In the genomic region with DNA sequence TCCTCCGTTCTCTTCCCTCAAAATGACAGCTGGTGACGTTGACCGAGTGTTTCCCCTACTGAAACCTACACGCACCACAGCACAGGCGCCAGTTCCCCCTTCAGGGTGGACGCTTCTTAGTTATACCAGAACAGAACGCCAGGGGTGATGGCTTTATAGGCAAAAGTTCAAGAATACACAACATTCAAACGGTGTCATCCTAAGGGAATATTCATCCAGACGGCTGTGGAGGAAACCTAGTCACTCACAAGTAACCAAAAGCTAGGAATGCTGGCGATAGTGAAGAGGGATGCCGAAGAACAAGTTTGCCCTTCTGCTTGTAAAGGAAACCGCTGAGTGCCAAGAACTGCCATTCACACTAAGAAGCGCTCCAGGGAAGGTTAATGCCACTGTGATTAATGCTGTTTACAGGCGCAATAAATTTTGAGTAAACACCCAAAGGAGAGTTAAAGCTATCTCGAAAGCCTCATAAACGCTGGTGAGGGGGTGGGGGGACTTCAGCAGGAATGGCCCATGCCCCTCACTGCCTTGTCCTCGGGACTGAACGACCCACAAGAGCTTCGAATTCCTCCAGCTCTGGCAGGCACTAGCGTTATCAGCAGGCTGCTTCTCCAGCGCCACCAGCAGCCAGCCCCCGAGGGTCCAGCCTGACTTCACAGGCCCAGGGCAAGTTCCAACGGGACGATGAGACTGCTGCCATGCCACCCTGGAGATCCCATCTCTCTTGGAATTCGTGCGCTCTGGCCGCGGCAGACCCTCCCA, we compare ENCODE assay signal across 8 mouse cellular contexts. TPM values are rescaled to one million over a fixed set of nuclear protein-coding genes. Genes with fewer than 3 reads are reported as not detected.
DNase-seq lines count a peak whose midpoint lies in the region; ATAC-seq and TF ChIP-seq lines count a peak whose summit lies in the region.

No protein-coding gene starts in this region.

- peak overlapping the region; percentile 77 for H3K9ac ChIP-seq in embryonic facial prominence, embryonic 11.5 days (replicated peaks; ENCODE audit: low read length)
- peak overlapping the region; percentile 1; the same call in 1 of the 2 replicates for H3K9ac ChIP-seq in limb, embryonic 11.5 days (ENCODE audit: low read length)
- H3K9ac ChIP-seq in stomach, embryonic 14.5 days (replicated peaks; ENCODE audit: low read depth, low read length), result 0 out of 2 replicates have a peak overlapping the region, but pooled peaks have one; percentile 90

- peak; percentile 76 for DNase-seq in adrenal gland, adult 2 months
- DNase-seq in embryonic facial prominence, embryonic 11.5 days (ENCODE audit: low spot score), result peak; percentile 62
- DNase-seq in heart, postnatal 10 days, result peak; percentile 64 to 66
- DNase-seq in limb, embryonic 11.5 days (ENCODE audit: low spot score), result peak; percentile 65
- peak; percentile 47 for DNase-seq in midbrain, embryonic 10.5 days (ENCODE audit: low spot score)
- DNase-seq in right cerebral cortex, adult 18-20 months, result no peak

- H3K4me1 ChIP-seq in E14TG2a.4 (replicated peaks; ENCODE audit: low read depth, low read length), result peaks cover 16% of the 10 kb centered on the region
- H3K4me1 ChIP-seq in embryonic facial prominence, embryonic 11.5 days (ENCODE audit: control insufficient read depth, insufficient read depth, low read length), result peaks cover 4% of the 10 kb centered on the region; the same call in 1 of the 2 replicates
- 0 out of 2 replicates have a peak, but pooled peaks cover 3% of the 10 kb centered on the region for H3K4me1 ChIP-seq in limb, embryonic 11.5 days (ENCODE audit: control insufficient read depth, insufficient read depth, low read length)
- H3K4me1 ChIP-seq in midbrain, embryonic 10.5 days, result peaks cover 26% of the 10 kb centered on the region
- no peaks in the 10 kb centered on the region for H3K4me1 ChIP-seq in stomach, embryonic 14.5 days (ENCODE audit: control insufficient read depth, insufficient read depth, low read length)

- ATAC-seq in embryonic facial prominence, embryonic 11.5 days (replicated peaks; ENCODE audit: insufficient number of reproducible peaks, low FRiP score, low TSS enrichment, low read depth), result no peak
- ATAC-seq in limb, embryonic 11.5 days (ENCODE audit: insufficient number of reproducible peaks, low FRiP score, low TSS enrichment, low read depth), result no peak
- ATAC-seq in stomach, embryonic 14.5 days (ENCODE audit: insufficient number of reproducible peaks, insufficient read depth, low FRiP score, low read depth), result no peak

- peak overlapping the region; percentile 93 for H3K4me3 ChIP-seq in E14TG2a.4 (replicated peaks; ENCODE audit: low read length)
- peak overlapping the region; percentile 49 for H3K4me3 ChIP-seq in embryonic facial prominence, embryonic 11.5 days (ENCODE audit: low read depth, low read length)
- H3K4me3 ChIP-seq in limb, embryonic 11.5 days (ENCODE audit: low read depth, low read length), result peak overlapping the region; percentile 58
- peak overlapping the region; percentile 83 for H3K4me3 ChIP-seq in midbrain, embryonic 10.5 days
- peak overlapping the region; percentile 76 for H3K4me3 ChIP-seq in stomach, embryonic 14.5 days (ENCODE audit: low read depth, low read length)

- H3K36me3 ChIP-seq in E14TG2a.4 (ENCODE audit: insufficient read depth, low read length), result no peaks in the 10 kb centered on the region
- no peaks in the 10 kb centered on the region for H3K36me3 ChIP-seq in embryonic facial prominence, embryonic 11.5 days (replicated peaks; ENCODE audit: control insufficient read depth, insufficient read depth, low read depth, low read length)
- H3K36me3 ChIP-seq in limb, embryonic 11.5 days (ENCODE audit: control insufficient read depth, insufficient read depth, low read length), result no peaks in the 10 kb centered on the region
- no peaks in the 10 kb centered on the region for H3K36me3 ChIP-seq in midbrain, embryonic 10.5 days
- H3K36me3 ChIP-seq in stomach, embryonic 14.5 days (ENCODE audit: control insufficient read depth, insufficient read depth, low read length), result no peaks in the 10 kb centered on the region

- intact Hi-C loops in heart, postnatal 10 days (cut with DNase I), result loop anchor here (2.0 to 5.0 kb wide), 2 partner anchors 52 to 70 kb away; no protein-coding TSS in a partner anchor

- WGBS in embryonic facial prominence, embryonic 11.5 days, result 1% methylated on average over 28 of the region's 28 CpGs
- WGBS in limb, embryonic 11.5 days, result 2% methylated on average over 28 of the region's 28 CpGs
- WGBS in midbrain, embryonic 10.5 days, result 5% methylated on average over 28 of the region's 28 CpGs
- 4% methylated on average over 28 of the region's 28 CpGs for WGBS in stomach, embryonic 14.5 days

- H3K27me3 ChIP-seq in E14TG2a.4 (ENCODE audit: insufficient read depth, low read length), result peaks cover 15% of the 10 kb centered on the region
- H3K27me3 ChIP-seq in embryonic facial prominence, embryonic 11.5 days (ENCODE audit: control insufficient read depth, insufficient read depth, low read length), result no peaks in the 10 kb centered on the region
- H3K27me3 ChIP-seq in limb, embryonic 11.5 days (ENCODE audit: control insufficient read depth, insufficient read depth, low read length), result no peaks in the 10 kb centered on the region
- H3K27me3 ChIP-seq in midbrain, embryonic 10.5 days (ENCODE audit: low read depth, poor library complexity, severe bottlenecking), result 0 out of 2 replicates have a peak, but pooled peaks cover 4% of the 10 kb centered on the region
- no peaks in the 10 kb centered on the region for H3K27me3 ChIP-seq in stomach, embryonic 14.5 days (ENCODE audit: control insufficient read depth, insufficient read depth, low read length)

- no peak overlapping the region for H3K27ac ChIP-seq in embryonic facial prominence, embryonic 11.5 days (replicated peaks; ENCODE audit: low read depth, low read length)
- H3K27ac ChIP-seq in limb, embryonic 11.5 days (replicated peaks; ENCODE audit: low read depth, low read length), result no peak overlapping the region
- H3K27ac ChIP-seq in midbrain, embryonic 10.5 days (replicated peaks), result peak overlapping the region; percentile 99; the same call in 1 of the 2 replicates
- peak overlapping the region; percentile 93; the same call in 1 of the 2 replicates for H3K27ac ChIP-seq in stomach, embryonic 14.5 days (ENCODE audit: low read length)

- H3K4me2 ChIP-seq in embryonic facial prominence, embryonic 11.5 days (ENCODE audit: low read depth, low read length), result peak overlapping the region; percentile 78
- H3K4me2 ChIP-seq in limb, embryonic 11.5 days (ENCODE audit: low read depth, severe bottlenecking), result peak overlapping the region; percentile 87
- H3K4me2 ChIP-seq in stomach, embryonic 14.5 days (replicated peaks; ENCODE audit: low read depth, low read length), result peak overlapping the region; percentile 86

- no peak for TF ChIP-seq CTCF in E14TG2a.4 (conservative IDR thresholded peaks at IDR 0.05; ENCODE audit: low read length)

- no peaks in the 10 kb centered on the region for H3K9me3 ChIP-seq in E14TG2a.4 (ENCODE audit: low read length)
- H3K9me3 ChIP-seq in embryonic facial prominence, embryonic 11.5 days (replicated peaks; ENCODE audit: control insufficient read depth, low read length), result no peaks in the 10 kb centered on the region
- H3K9me3 ChIP-seq in limb, embryonic 11.5 days (ENCODE audit: control insufficient read depth, low read length), result no peaks in the 10 kb centered on the region
- H3K9me3 ChIP-seq in midbrain, embryonic 10.5 days (replicated peaks), result no peaks in the 10 kb centered on the region
- H3K9me3 ChIP-seq in stomach, embryonic 14.5 days (ENCODE audit: control insufficient read depth, low read depth, low read length), result no peaks in the 10 kb centered on the region

RNA-seq across cellular contexts. Expression of gene Utrn, which starts 2.0 kb away (rescaled TPM):
- 10 to 100 TPM; 70.3 to 81.8 TPM for total RNA-seq in adrenal gland, adult 2 months (2021)
- polyA plus RNA-seq in adrenal gland, adult 2 months (2012; rRNA removed), result 21.7 and 25.4 TPM in 2 replicates
- 47.4 and 51.9 TPM in 2 replicates for polyA plus RNA-seq in embryonic facial prominence, embryonic 11.5 days (2014; fragmentation: Nextera tagmentation; extraction: Ambion mirVana)
- total RNA-seq in heart, postnatal 10 days (2021), result 10 to 100 TPM; 77.6 to 80.3 TPM
- 41.0 and 41.9 TPM in 2 replicates for polyA plus RNA-seq in limb, embryonic 11.5 days (2014; fragmentation: Nextera tagmentation; extraction: Ambion mirVana)
- polyA plus RNA-seq in midbrain, embryonic 10.5 days (2016; fragmentation: Nextera tagmentation; extraction: Ambion mirVana), result 38.8 and 39.8 TPM in 2 replicates
- polyA plus RNA-seq in stomach, embryonic 14.5 days (2014; fragmentation: Nextera tagmentation; extraction: Ambion mirVana), result 90.3 and 91.0 TPM in 2 replicates

Comparison
In these comparisons a context has a peak if more than half of its experiments do, and no peak if none do; other contexts are left out.
1. H3K27ac ChIP-seq: peak in midbrain, embryonic 10.5 days (single experiment) and stomach, embryonic 14.5 days (single experiment); none in embryonic facial prominence, embryonic 11.5 days (single experiment) and limb, embryonic 11.5 days (single experiment).
2. H3K9ac ChIP-seq: peak in every context shown above with its lines; median percentile 90 in stomach, embryonic 14.5 days; 77 in embryonic facial prominence, embryonic 11.5 days; 1 in limb, embryonic 11.5 days.
3. Peak in every context shown above with its lines, with median percentiles within 50 percentile points of each other: H3K4me3 ChIP-seq and H3K4me2 ChIP-seq.